In the genomic region with DNA sequence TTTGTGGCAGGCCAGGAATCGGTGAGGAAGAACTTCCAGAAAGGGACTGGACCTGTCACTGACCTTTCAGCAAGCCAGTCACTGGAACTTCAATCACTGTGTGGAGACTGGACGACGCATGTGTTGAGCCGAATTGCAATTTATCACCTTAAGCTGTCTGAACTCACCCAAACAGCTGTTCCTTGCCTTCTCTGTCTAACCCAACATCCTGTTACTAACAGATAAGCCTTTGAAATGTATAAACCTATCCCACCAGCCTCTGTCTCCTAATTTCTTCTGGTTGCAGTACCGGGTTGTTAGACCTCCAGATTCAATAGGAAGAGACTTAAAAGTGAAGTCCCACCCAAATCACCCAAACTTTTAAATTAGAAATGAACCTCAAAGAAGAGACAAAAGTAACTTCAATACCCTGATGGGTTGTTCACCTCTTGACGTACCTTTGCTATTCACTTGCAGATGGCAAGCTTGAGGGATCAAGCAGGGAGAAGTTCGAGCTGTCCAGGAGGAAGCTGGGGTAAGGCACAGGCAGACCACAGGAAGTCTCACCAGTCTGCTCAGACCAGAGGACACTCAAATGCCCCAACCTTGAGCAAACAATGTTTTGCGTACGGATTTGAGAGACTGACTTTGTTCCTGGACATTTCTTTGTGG, we compare ENCODE assay signal across 9 mouse cellular contexts. TPM values are rescaled to one million over a fixed set of nuclear protein-coding genes. Genes with fewer than 3 reads are reported as not detected.
DNase-seq lines count a peak whose midpoint lies in the region; ATAC-seq and TF ChIP-seq lines count a peak whose summit lies in the region.
"Had no signal": no experiment of that assay in that cellular context is flagged by ENCODE, and none has a peak within 500 bp of the region (broad histone marks: within the 10 kb centered on the region; RNA-seq: fewer than 3 reads in every experiment).

No protein-coding gene starts in this region.

- DNase-seq in 416B (ENCODE audit: low read depth) = peak; percentile 80
- peak; percentile 7 for DNase-seq in induced T-regulatory cell, adult 2 months (ENCODE audit: low read depth)
- no peak for DNase-seq in heart, adult 9 months (ENCODE audit: low spot score in 2 of 2)
- DNase-seq in layer of hippocampus, postnatal 25 days (ENCODE audit: extremely low spot score in 1 of 2, low spot score in 1 of 2) = no peak

- ATAC-seq in intestine, embryonic 15.5 days = 0 out of 2 replicates have a peak, but pooled peaks have one; percentile 43
- no peak; the same call in 1 of the 2 replicates for ATAC-seq in intestine, embryonic 16.5 days

- no peak for TF ChIP-seq CTCF in ES-Bruce4 (IDR thresholded peaks at IDR 0.05; ENCODE audit: low read depth, low read length)

- no peak overlapping the region for H3K4me3 ChIP-seq in intestine, embryonic 15.5 days (replicated peaks)
- no peak overlapping the region for H3K4me3 ChIP-seq in intestine, embryonic 16.5 days (ENCODE audit: low read length)
- H3K4me3 ChIP-seq in ES-Bruce4 (ENCODE audit: low read depth, low read length) = no peak overlapping the region
- H3K4me3 ChIP-seq: heart, embryonic 13.5 days; liver, embryonic 15.5 days had no signal

- no peaks in the 10 kb centered on the region for H3K27me3 ChIP-seq in intestine, embryonic 15.5 days (replicated peaks)
- H3K27me3 ChIP-seq in intestine, embryonic 16.5 days (replicated peaks; ENCODE audit: control insufficient read depth, insufficient read depth, low read length) = no peaks in the 10 kb centered on the region
- H3K27me3 ChIP-seq in ES-Bruce4 (ENCODE audit: control insufficient read depth, insufficient read depth, low read length, poor library complexity, severe bottlenecking) = no peaks in the 10 kb centered on the region
- H3K27me3 ChIP-seq: heart, embryonic 13.5 days; liver, embryonic 15.5 days had no signal

- no peak overlapping the region for H3K27ac ChIP-seq in intestine, embryonic 15.5 days
- no peak overlapping the region for H3K27ac ChIP-seq in intestine, embryonic 16.5 days (ENCODE audit: low read length)
- peak overlapping the region; percentile 6 for H3K27ac ChIP-seq in ES-Bruce4 (ENCODE audit: insufficient read depth, low read length)
- H3K27ac ChIP-seq: heart, embryonic 13.5 days; liver, embryonic 15.5 days had no signal

- H3K36me3 ChIP-seq in intestine, embryonic 15.5 days = no peaks in the 10 kb centered on the region
- no peaks in the 10 kb centered on the region for H3K36me3 ChIP-seq in intestine, embryonic 16.5 days (ENCODE audit: control insufficient read depth, insufficient read depth, low read length)
- no peaks in the 10 kb centered on the region for H3K36me3 ChIP-seq in ES-Bruce4 (ENCODE audit: control insufficient read depth, insufficient read depth, low read length, poor library complexity, severe bottlenecking)
- H3K36me3 ChIP-seq: heart, embryonic 13.5 days; liver, embryonic 15.5 days had no signal

- H3K4me2 ChIP-seq in intestine, embryonic 15.5 days (replicated peaks) = no peak overlapping the region
- H3K4me2 ChIP-seq in intestine, embryonic 16.5 days (ENCODE audit: low read depth, low read length) = no peak overlapping the region
- H3K4me2 ChIP-seq: heart, embryonic 13.5 days; liver, embryonic 15.5 days had no signal

- no peak overlapping the region for H3K9ac ChIP-seq in intestine, embryonic 15.5 days
- no peak overlapping the region for H3K9ac ChIP-seq in intestine, embryonic 16.5 days (ENCODE audit: low read depth, low read length)
- H3K9ac ChIP-seq in ES-Bruce4 (ENCODE audit: low read depth, poor library complexity, severe bottlenecking) = 0 out of 2 replicates have a peak overlapping the region, but pooled peaks have one; percentile 2
- H3K9ac ChIP-seq: heart, embryonic 13.5 days; liver, embryonic 15.5 days had no signal

- TF ChIP-seq EP300 in ES-Bruce4 (IDR thresholded peaks at IDR 0.05; ENCODE audit: insufficient read depth, low read depth, low read length) = no peak

- no peak for TF ChIP-seq POLR2A in ES-Bruce4 (IDR thresholded peaks at IDR 0.05; ENCODE audit: insufficient read depth, low read length)

- no peaks in the 10 kb centered on the region for H3K4me1 ChIP-seq in intestine, embryonic 15.5 days (replicated peaks)
- no peaks in the 10 kb centered on the region for H3K4me1 ChIP-seq in intestine, embryonic 16.5 days (ENCODE audit: control insufficient read depth, insufficient read depth, low read length)
- no peaks in the 10 kb centered on the region for H3K4me1 ChIP-seq in ES-Bruce4 (ENCODE audit: control insufficient read depth, insufficient read depth, low read length)
- H3K4me1 ChIP-seq: heart, embryonic 13.5 days; liver, embryonic 15.5 days had no signal

- H3K9me3 ChIP-seq in intestine, embryonic 15.5 days = no peaks in the 10 kb centered on the region
- 0 out of 2 replicates have a peak, but pooled peaks cover 2% of the 10 kb centered on the region for H3K9me3 ChIP-seq in intestine, embryonic 16.5 days (ENCODE audit: control insufficient read depth, low read length)
- H3K9me3 ChIP-seq in ES-Bruce4 (replicated peaks; ENCODE audit: control insufficient read depth, insufficient read depth, low read length, poor library complexity, severe bottlenecking) = peaks cover 3% of the 10 kb centered on the region; the same call in 1 of the 2 replicates
- H3K9me3 ChIP-seq: heart, embryonic 13.5 days; liver, embryonic 15.5 days had no signal

- 36% methylated on average over 9 of the region's 9 CpGs for WGBS in intestine, embryonic 15.5 days
- WGBS in intestine, embryonic 16.5 days = 44% methylated on average over 9 of the region's 9 CpGs

RNA-seq across cellular contexts. Expression of a gene that starts 13.0 kb away (rescaled TPM):
- polyA plus RNA-seq in intestine, embryonic 15.5 days (2015; fragmentation: Nextera tagmentation; extraction: Ambion mirVana) = 28.9 and 29.7 TPM in 2 replicates
- polyA plus RNA-seq in intestine, embryonic 16.5 days (2015; fragmentation: Nextera tagmentation; extraction: Ambion mirVana) = 21.4 and 22.9 TPM in 2 replicates
- polyA plus RNA-seq in ES-Bruce4 (2011; ENCODE audit: insufficient read depth, insufficient read length, low read depth, missing spikeins) = 112 and 122 TPM in 2 replicates
- 10 to 100 TPM; 23.7 to 25.7 TPM for total RNA-seq in layer of hippocampus, postnatal 25 days (2021)

RNA-seq across cellular contexts. Expression of a gene that starts 53.3 kb away (rescaled TPM):
- polyA plus RNA-seq in intestine, embryonic 15.5 days (2015; fragmentation: Nextera tagmentation; extraction: Ambion mirVana) = 32.6 and 33.5 TPM in 2 replicates
- 44.9 and 47.7 TPM in 2 replicates for polyA plus RNA-seq in intestine, embryonic 16.5 days (2015; fragmentation: Nextera tagmentation; extraction: Ambion mirVana)
- polyA plus RNA-seq in ES-Bruce4 (2011; ENCODE audit: insufficient read depth, insufficient read length, low read depth, missing spikeins) = 44.6 and 46.1 TPM in 2 replicates
- total RNA-seq in layer of hippocampus, postnatal 25 days (2021) = 10 to 100 TPM; 37.3 to 38.7 TPM

Comparison
In these comparisons a context has a peak if more than half of its experiments do, and no peak if none do; other contexts are left out.
1. DNase-seq: peak in 416B (single experiment) and induced T-regulatory cell, adult 2 months (single experiment); none in heart, adult 9 months (0 of 2) and layer of hippocampus, postnatal 25 days (0 of 2).